Mouse (Mus musculus) liver, adult 2 months (tissue): ENCODE results near the gene Zbtb18. TPM values are rescaled to one million over a fixed set of nuclear protein-coding genes. Genes with fewer than 3 reads are reported as not detected.

Experiments
- DNase-seq: peaks from one replicate; pipeline ENCODE4 v3.0.0-alpha.2; 2011; ENCODE audit warnings: low read depth, low spot score; ENCODE audit errors: extremely low read depth
- H3K27ac ChIP-seq: fragments of 200-500 bp; replicated peaks from 2 replicates; pipeline ENCODE4 v1.5.1; 2012; ENCODE audit warnings: low read depth, mild to moderate bottlenecking, control low read depth, inconsistent platforms, low read length; ENCODE audit not compliant: insufficient read depth
- H3K27me3 ChIP-seq: fragments of 200-500 bp; 2 replicates; pipeline ENCODE4 v1.6.1; 2012; ENCODE audit warnings: mild to moderate bottlenecking, moderate library complexity, low read length, inconsistent platforms; ENCODE audit not compliant: control insufficient read depth, insufficient read depth
- H3K36me3 ChIP-seq: fragments of 200-500 bp; 2 replicates; pipeline ENCODE4 v1.6.1; 2012; ENCODE audit warnings: low read length, inconsistent platforms; ENCODE audit not compliant: control insufficient read depth, insufficient read depth
- H3K4me1 ChIP-seq: fragments of 200-500 bp; 2 replicates; pipeline ENCODE4 v1.6.1; 2011; ENCODE audit warnings: low read length; ENCODE audit not compliant: control insufficient read depth, insufficient read depth
- H3K4me3 ChIP-seq: fragments of 200-500 bp; 2 replicates; pipeline ENCODE4 v1.5.1; 2011; ENCODE audit warnings: low read depth, mild to moderate bottlenecking, control low read depth, low read length, moderate library complexity; ENCODE audit not compliant: insufficient read depth
- H3K79me2 ChIP-seq: fragments of 200-500 bp; 2 replicates; pipeline ENCODE4 v1.6.1; 2012; ENCODE audit warnings: inconsistent platforms, mild to moderate bottlenecking, low read length, moderate library complexity; ENCODE audit not compliant: control insufficient read depth, insufficient read depth
- H3K9ac ChIP-seq: fragments of 200-500 bp; 2 replicates; pipeline ENCODE4 v1.6.1; 2012; ENCODE audit warnings: low read depth, mild to moderate bottlenecking, control low read depth, inconsistent platforms, low read length
- CTCF ChIP-seq: fragments of 200-500 bp; IDR thresholded peaks from 2 replicates; pipeline ENCODE4 v1.5.1; 2011; ENCODE audit warnings: low read depth, low read length, control low read depth
- POLR2A ChIP-seq: fragments of 200-500 bp; IDR thresholded peaks from 2 replicates; pipeline ENCODE4 v1.6.1; 2011; ENCODE audit warnings: low read length, control low read depth; ENCODE audit not compliant: insufficient read depth; ENCODE audit errors: extremely low read depth
- WGBS: fragments of 180-500 bp; shearing (Covaris S2); methylation state at CpG from one replicate; pipeline ENCODE4 v1.1.7; 2018; 5-methylcytosine and 5-hydroxymethylcytosine counted together
- polyA plus RNA-seq: library from polyadenylated mRNA; depleted of rRNA; stranded (reverse); fragments of >200 nt; gene quantifications from 2 replicates; pipeline ENCODE4 v1.2.3, GENCODE M21; 2012
- total RNA-seq: library from RNA; depleted of rRNA; stranded (reverse); fragments of >200 nt; gene quantifications from 2 replicates; pipeline ENCODE4 v1.2.3, GENCODE M21; 2014

Zbtb18 gene
- total and polyA plus RNA-seq, 2 experiments: 4.9 to 9.8 TPM

- Histone ChIP-seq H3K79me2 (no peaks in the 10 kb centered on the region), H3K4me1 (no peaks in the 10 kb centered on the region), H3K4me3 (no peak overlapping the region), H3K27ac (no peak overlapping the region), H3K9ac (no peak overlapping the region), H3K36me3 (no peaks in the 10 kb centered on the region), H3K27me3 (no peaks in the 10 kb centered on the region)
- WGBS: 79% methylated on average over 5 of the region's 5 CpGs
- no peak for TF ChIP-seq CTCF
- DNase-seq: no peak
Measured at GRCm38 (mm10) chr1:177468436-177468835, 26.3 kb downstream of the Zbtb18 start.

DNA sequence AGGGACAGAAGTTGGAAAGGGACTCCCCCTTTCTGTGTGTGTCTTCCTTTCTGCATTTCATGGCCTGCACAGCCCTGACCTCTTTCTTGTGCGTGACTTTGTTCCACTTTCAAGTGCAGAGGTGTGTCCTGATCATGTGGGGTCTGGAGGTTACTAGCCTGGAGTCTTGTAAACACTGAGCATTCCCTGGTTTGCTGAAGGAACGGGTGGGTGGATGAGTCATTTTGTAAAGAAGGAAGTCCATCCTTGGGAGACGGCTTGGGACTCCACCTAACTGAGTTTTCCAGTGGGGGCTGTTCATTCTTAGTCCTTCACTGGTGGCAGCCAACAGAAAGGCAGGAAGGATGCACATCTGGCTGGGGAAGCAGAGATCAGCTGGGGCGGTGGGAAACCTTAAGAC, 27.9 kb downstream of the Zbtb18 start:
- WGBS: 71% methylated on average over 4 of the region's 4 CpGs
- no peaks in the 10 kb centered on the region for H3K4me1 ChIP-seq
- no peak for DNase-seq

DNA sequence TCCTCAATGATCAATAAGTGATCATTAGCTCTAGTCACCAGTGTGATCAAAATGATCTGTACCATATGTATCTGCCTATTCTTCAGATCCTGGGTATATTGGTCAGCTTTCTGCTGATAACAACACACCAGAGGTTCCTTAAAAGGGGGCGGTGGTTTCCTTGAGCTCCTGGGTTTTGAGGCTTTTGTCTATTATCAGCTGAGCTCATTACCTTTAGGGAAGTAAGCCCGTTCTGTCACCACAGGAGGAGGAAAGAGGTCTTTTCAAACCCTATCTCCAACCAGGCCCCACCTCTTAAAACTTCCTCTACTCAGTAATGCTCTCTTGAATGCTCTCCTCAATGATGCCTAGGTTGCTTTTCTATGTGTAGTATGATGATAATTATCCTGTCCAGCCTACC, 28.8 kb downstream of the Zbtb18 start:
- Histone ChIP-seq H3K27me3 (no peaks in the 10 kb centered on the region), H3K9ac (no peak overlapping the region), H3K79me2 (no peaks in the 10 kb centered on the region), H3K27ac (no peak overlapping the region), H3K4me1 (peaks cover 5% of the 10 kb centered on the region), H3K4me3 (no peak overlapping the region), H3K36me3 (no peaks in the 10 kb centered on the region)
- no peak for DNase-seq
- TF ChIP-seq POLR2A: no peak
- WGBS: 77% methylated on average over 2 of the region's 2 CpGs

More for the DNA sequence above, 27.9 kb downstream of the Zbtb18 start:
- no peaks in the 10 kb centered on the region for H3K36me3 ChIP-seq
- no peak overlapping the region for H3K27ac ChIP-seq
- H3K79me2 ChIP-seq: no peaks in the 10 kb centered on the region
- H3K4me3 ChIP-seq: no peak overlapping the region
- H3K27me3 ChIP-seq: no peaks in the 10 kb centered on the region
- no peak overlapping the region for H3K9ac ChIP-seq
- no peak for TF ChIP-seq CTCF
- TF ChIP-seq POLR2A: no peak

DNA sequence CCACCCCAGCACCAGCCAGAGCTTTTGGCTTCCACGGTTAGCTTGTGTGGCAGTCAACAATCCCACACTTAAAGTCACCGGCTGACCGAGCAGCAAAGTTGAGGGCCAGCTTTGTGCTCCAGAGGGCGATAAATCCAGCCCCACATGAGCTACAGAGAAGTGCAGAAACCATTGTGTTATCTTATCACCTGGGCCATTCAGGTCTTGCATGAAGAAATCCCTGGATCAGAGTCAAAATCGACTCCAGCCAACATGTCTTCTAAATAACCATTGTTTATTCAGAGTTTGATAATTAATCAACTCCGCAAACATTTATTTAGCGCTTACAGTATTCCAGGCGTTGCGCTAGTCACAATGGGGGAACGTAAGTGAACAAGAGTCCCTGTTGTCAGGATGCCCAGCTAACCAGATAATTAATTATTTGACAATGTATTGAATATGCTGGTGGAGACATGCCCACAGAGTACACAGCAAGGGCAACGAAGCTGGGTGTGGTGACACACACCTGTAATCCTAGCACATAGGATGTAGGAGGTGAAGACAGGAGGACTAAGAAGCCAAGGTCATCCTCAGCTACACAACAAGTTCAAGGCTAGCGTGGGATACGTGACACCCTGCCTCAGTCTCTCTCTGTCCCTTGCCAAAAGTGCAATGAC, 33.5 kb downstream of the Zbtb18 start:
- Histone ChIP-seq H3K27ac (no peak overlapping the region), H3K4me1 (peaks cover 5% of the 10 kb centered on the region), H3K79me2 (no peaks in the 10 kb centered on the region), H3K9ac (no peak overlapping the region), H3K4me3 (no peak overlapping the region), H3K36me3 (no peaks in the 10 kb centered on the region), H3K27me3 (no peaks in the 10 kb centered on the region)
- WGBS: 22% methylated on average over 13 of the region's 13 CpGs
- TF ChIP-seq POLR2A: no peak
- peak; percentile 35 for TF ChIP-seq CTCF
- peak; percentile 99 for DNase-seq

DNA sequence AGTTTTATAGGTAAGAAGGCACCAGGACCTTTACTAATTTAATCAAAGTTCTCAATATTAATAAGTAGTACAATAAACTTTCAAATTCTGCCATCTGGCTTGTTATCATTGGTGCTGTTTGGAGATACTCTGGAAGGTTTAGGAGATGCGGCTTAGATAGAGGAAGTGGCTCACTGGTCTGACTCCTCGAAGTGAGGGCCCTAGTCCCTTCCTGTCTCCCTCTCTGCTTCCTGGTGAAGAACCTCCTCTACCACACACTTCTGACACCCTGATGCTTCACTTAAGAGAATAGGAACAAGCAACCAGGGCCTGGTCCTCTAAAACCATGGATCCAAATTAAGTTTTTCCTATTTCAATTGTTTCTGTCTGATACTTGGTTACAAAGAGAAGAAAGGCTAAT, 36.4 kb downstream of the Zbtb18 start:
- Histone ChIP-seq H3K4me1 (peaks cover 5% of the 10 kb centered on the region), H3K36me3 (no peaks in the 10 kb centered on the region), H3K27ac (no peak overlapping the region), H3K9ac (no peak overlapping the region), H3K4me3 (no peak overlapping the region), H3K27me3 (no peaks in the 10 kb centered on the region), H3K79me2 (no peaks in the 10 kb centered on the region)
- no peak for DNase-seq
- WGBS: 72% methylated on average over 2 of the region's 2 CpGs
- TF ChIP-seq CTCF (no peak), POLR2A (no peak)

GRCm38 (mm10) chr1:177479356-177480004, 37.3 kb downstream of the Zbtb18 start:
- H3K79me2 ChIP-seq: no peaks in the 10 kb centered on the region
- TF ChIP-seq POLR2A: no peak
- WGBS: 76% methylated on average over 10 of the region's 10 CpGs
- DNase-seq: no peak
- H3K4me3 ChIP-seq: no peak overlapping the region
- peaks cover 5% of the 10 kb centered on the region for H3K4me1 ChIP-seq
- no peak overlapping the region for H3K9ac ChIP-seq
- no peak overlapping the region for H3K27ac ChIP-seq
- no peaks in the 10 kb centered on the region for H3K36me3 ChIP-seq
- H3K27me3 ChIP-seq: no peaks in the 10 kb centered on the region
